Mouse (Mus musculus) cerebellum, adult 2 months (tissue): Measurements from ENCODE around the gene Sertad4. TPM values are rescaled to one million over a fixed set of nuclear protein-coding genes. Genes with fewer than 3 reads are reported as not detected.

Experiments
- DNase-seq, 2 experiments: peaks; one replicate each; pipeline ENCODE4 v3.0.0; 2021
- H3K27ac ChIP-seq: fragments of 200-500 bp; 2 replicates; pipeline ENCODE4 v1.5.1; 2012; ENCODE audit warnings: low read length, control low read depth, inconsistent platforms; ENCODE audit not compliant: insufficient read depth
- H3K27me3 ChIP-seq: fragments of 200-500 bp; 2 replicates; pipeline ENCODE4 v1.6.1; 2012; ENCODE audit warnings: inconsistent platforms, mild to moderate bottlenecking, low read length, moderate library complexity; ENCODE audit not compliant: control insufficient read depth, insufficient read depth
- H3K4me1 ChIP-seq: fragments of 200-500 bp; 2 replicates; pipeline ENCODE4 v1.6.1; 2011; ENCODE audit warnings: low read length; ENCODE audit not compliant: control insufficient read depth, insufficient read depth
- H3K4me3 ChIP-seq: fragments of 200-500 bp; replicated peaks from 2 replicates; pipeline ENCODE3; 2011; ENCODE audit warnings: mild to moderate bottlenecking, low read depth, low read length, control low read depth; ENCODE audit not compliant: insufficient read depth
- CTCF ChIP-seq: fragments of 200-500 bp; IDR thresholded peaks from 2 replicates; pipeline ENCODE4 v1.5.1; 2011; ENCODE audit warnings: low read depth, mild to moderate bottlenecking, control low read depth, low read length, moderate library complexity, borderline replicate concordance; ENCODE audit not compliant: insufficient read depth
- POLR2A ChIP-seq: fragments of 200-500 bp; IDR thresholded peaks from 2 replicates; pipeline ENCODE4 v1.6.1; 2011; ENCODE audit warnings: low read length, control low read depth, borderline replicate concordance; ENCODE audit not compliant: insufficient read depth
- WGBS: fragments of 180-500 bp; shearing (Covaris S2); methylation state at CpG from one replicate; pipeline ENCODE4 v1.1.7; 2018; 5-methylcytosine and 5-hydroxymethylcytosine counted together
- polyA plus RNA-seq: library from polyadenylated mRNA; depleted of rRNA; stranded (reverse); fragments of >200 nt; gene quantifications from 2 replicates; pipeline ENCODE4 v1.2.3, GENCODE M21; 2012

Gene Sertad4
- polyA plus RNA-seq, 1 experiment, result 11.3 TPM

- no peak for TF ChIP-seq POLR2A
- TF ChIP-seq CTCF, result no peak
- no peak overlapping the region for H3K4me3 ChIP-seq
- H3K27ac ChIP-seq, result no peak overlapping the region
- H3K4me1 ChIP-seq, result no peaks in the 10 kb centered on the region
- H3K27me3 ChIP-seq, result no peaks in the 10 kb centered on the region
- 80% methylated on average over 10 of the region's 10 CpGs for WGBS
- DNase-seq, result no peak
These were observed 855 bp upstream of the Sertad4 start for GRCm38 (mm10) chr1:192856411-192856810.

GRCm38 (mm10) chr1:192854819-192855271 lies 711 bp downstream of the Sertad4 start:
- Histone ChIP-seq H3K27ac (no peak overlapping the region; the same call in 1 of the 2 replicates), H3K27me3 (no peaks in the 10 kb centered on the region), H3K4me3 (peak overlapping the region; percentile 59), H3K4me1 (no peaks in the 10 kb centered on the region)
- peak; percentile 58 to 69 for DNase-seq
- TF ChIP-seq CTCF, result no peak
- WGBS, result 1% methylated on average over 45 of the region's 45 CpGs

- H3K4me3 ChIP-seq, result peak overlapping the region; percentile 59
- no peaks in the 10 kb centered on the region for H3K27me3 ChIP-seq
- no peak overlapping the region for H3K27ac ChIP-seq
- WGBS, result 27% methylated on average over 19 of the region's 19 CpGs
- no peak for DNase-seq
- no peak for TF ChIP-seq POLR2A
- TF ChIP-seq CTCF, result no peak
- H3K4me1 ChIP-seq, result no peaks in the 10 kb centered on the region
These were observed 1.4 kb downstream of the Sertad4 start for GRCm38 (mm10) chr1:192853988-192854818.

GRCm38 (mm10) chr1:192853429-192853828 lies 2.1 kb downstream of the Sertad4 start:
- no peak for TF ChIP-seq POLR2A
- TF ChIP-seq CTCF, result no peak
- Histone ChIP-seq H3K27ac (no peak overlapping the region), H3K27me3 (no peaks in the 10 kb centered on the region), H3K4me3 (no peak overlapping the region), H3K4me1 (no peaks in the 10 kb centered on the region)
- WGBS, result 90% methylated on average over 2 of the region's 2 CpGs
- DNase-seq, result no peak

- TF ChIP-seq POLR2A (no peak), CTCF (no peak)
- Histone ChIP-seq H3K27ac (no peak overlapping the region), H3K4me1 (no peaks in the 10 kb centered on the region), H3K4me3 (no peak overlapping the region), H3K27me3 (no peaks in the 10 kb centered on the region)
- DNase-seq, result no peak
These were observed 3.5 kb downstream of the Sertad4 start for GRCm38 (mm10) chr1:192852047-192852446.

GRCm38 (mm10) chr1:192851640-192852039 lies 3.9 kb downstream of the Sertad4 start:
- Histone ChIP-seq H3K27me3 (no peaks in the 10 kb centered on the region), H3K4me3 (no peak overlapping the region), H3K27ac (no peak overlapping the region), H3K4me1 (no peaks in the 10 kb centered on the region)
- peak in 1 of 2 experiments; percentile 26 for DNase-seq
- TF ChIP-seq CTCF (no peak), POLR2A (no peak)
- WGBS, result 36% methylated on average over 6 of the region's 6 CpGs

- no peak for DNase-seq
- 31% methylated on average over 2 of the region's 2 CpGs for WGBS
- TF ChIP-seq POLR2A, result no peak
- no peak for TF ChIP-seq CTCF
- H3K27me3 ChIP-seq, result no peaks in the 10 kb centered on the region
- H3K4me1 ChIP-seq, result no peaks in the 10 kb centered on the region
- no peak overlapping the region for H3K4me3 ChIP-seq
- no peak overlapping the region for H3K27ac ChIP-seq
These were observed 4.4 kb downstream of the Sertad4 start for GRCm38 (mm10) chr1:192851126-192851525.

GRCm38 (mm10) chr1:192849616-192850015 lies 5.9 kb downstream of the Sertad4 start:
- no peaks in the 10 kb centered on the region for H3K4me1 ChIP-seq
- 90% methylated on average over 5 of the region's 5 CpGs for WGBS
- H3K27me3 ChIP-seq, result no peaks in the 10 kb centered on the region
- H3K27ac ChIP-seq, result no peak overlapping the region
- TF ChIP-seq POLR2A, result no peak
- no peak for TF ChIP-seq CTCF
- H3K4me3 ChIP-seq, result no peak overlapping the region
- no peak for DNase-seq
